Mouse (Mus musculus): ENCODE results near the gene Setdb2. TPM values are rescaled to one million over a fixed set of nuclear protein-coding genes. Genes with fewer than 3 reads are reported as not detected.

Gene Setdb2
- 4.5 TPM for polyA plus RNA-seq (2014; fragmentation: Illumina TruSeq; extraction: RNeasy Lipid Tissue Mini Kit (QIAGEN cat#74804); ENCODE audit: low read depth, low replicate concordance)

GRCm38 (mm10) chr14:59440558-59441471, at the start of gene Setdb2, which contains the start of gene Cab39l:
Gene Setdb2 (minus strand): TSS chr14:59440884.
Gene Cab39l (plus strand): TSS chr14:59440972.

GRCm38 (mm10) chr14:59395281-59395680, 45.4 kb downstream of the Setdb2 start, which contains the start of gene Phf11c:
Gene Phf11c (minus strand): TSS chr14:59395381.

GRCm38 (mm10) chr14:59365244-59365644, 75.4 kb downstream of the Setdb2 start, which contains the start of gene Phf11d:
Gene Phf11d (minus strand): TSS chr14:59365470.

Other genes with a start within 250 kb of the Setdb2 start
- gene Rcbtb1, start 239.7 kb downstream of the Setdb2 start, polyA plus RNA-seq (2014; fragmentation: Illumina TruSeq; extraction: RNeasy Lipid Tissue Mini Kit (QIAGEN cat#74804); ENCODE audit: low read depth, low replicate concordance): 10.1 TPM
- not detected for gene Gm6904, start 180.7 kb downstream of the Setdb2 start, polyA plus RNA-seq (2014; fragmentation: Illumina TruSeq; extraction: RNeasy Lipid Tissue Mini Kit (QIAGEN cat#74804); ENCODE audit: low read depth, low replicate concordance)
- gene Phf11a, start 143.4 kb downstream of the Setdb2 start, polyA plus RNA-seq (2014; fragmentation: Illumina TruSeq; extraction: RNeasy Lipid Tissue Mini Kit (QIAGEN cat#74804); ENCODE audit: low read depth, low replicate concordance): not detected
- gene Phf11b, start 99.5 kb downstream of the Setdb2 start, polyA plus RNA-seq (2014; fragmentation: Illumina TruSeq; extraction: RNeasy Lipid Tissue Mini Kit (QIAGEN cat#74804); ENCODE audit: low read depth, low replicate concordance): 1.2 TPM
- gene Phf11d, start 75.4 kb downstream of the Setdb2 start, polyA plus RNA-seq (2014; fragmentation: Illumina TruSeq; extraction: RNeasy Lipid Tissue Mini Kit (QIAGEN cat#74804); ENCODE audit: low read depth, low replicate concordance): 12.8 TPM
- 0.37 TPM for gene Phf11c, start 45.5 kb downstream of the Setdb2 start, polyA plus RNA-seq (2014; fragmentation: Illumina TruSeq; extraction: RNeasy Lipid Tissue Mini Kit (QIAGEN cat#74804); ENCODE audit: low read depth, low replicate concordance)
- 19.5 TPM for gene Cab39l, start 88 bp upstream of the Setdb2 start, polyA plus RNA-seq (2014; fragmentation: Illumina TruSeq; extraction: RNeasy Lipid Tissue Mini Kit (QIAGEN cat#74804); ENCODE audit: low read depth, low replicate concordance)
- 47.3 TPM for gene Cdadc1, start 157.1 kb upstream of the Setdb2 start, polyA plus RNA-seq (2014; fragmentation: Illumina TruSeq; extraction: RNeasy Lipid Tissue Mini Kit (QIAGEN cat#74804); ENCODE audit: low read depth, low replicate concordance)
- 1.5 TPM for gene Shisa2, start 184.4 kb upstream of the Setdb2 start, polyA plus RNA-seq (2014; fragmentation: Illumina TruSeq; extraction: RNeasy Lipid Tissue Mini Kit (QIAGEN cat#74804); ENCODE audit: low read depth, low replicate concordance)